Mouse (Mus musculus) G1E (cell line): Measurements from ENCODE around the gene Dusp8. TPM values are rescaled to one million over a fixed set of nuclear protein-coding genes. Genes with fewer than 3 reads are reported as not detected.
"Not testable (repeated sequence)": the region's sequence is repeated elsewhere in the genome, so short reads cannot be mapped to it uniquely, and the experiment has no call there.

Source experiments
- ATAC-seq: 2 replicates; pipeline ENCODE4 v1.8.0; 2016; ENCODE audit warnings: mild to moderate bottlenecking; ENCODE audit not compliant: insufficient number of reproducible peaks, poor library complexity, low FRiP score, severe bottlenecking; ENCODE audit errors: extremely low read depth
- DNase-seq: peaks from one replicate; pipeline ENCODE4 v3.0.0; 2012; ENCODE audit warnings: low spot score
- H3K27me3 ChIP-seq: 2 replicates; pipeline ENCODE4 v1.6.1; 2012; ENCODE audit warnings: mild to moderate bottlenecking, low read length, inconsistent platforms; ENCODE audit not compliant: insufficient read depth
- H3K36me3 ChIP-seq: replicated peaks from 2 replicates; pipeline ENCODE3; 2012; ENCODE audit warnings: mild to moderate bottlenecking, inconsistent platforms
- H3K4me1 ChIP-seq: 2 replicates; pipeline ENCODE4 v1.6.1; 2012; ENCODE audit warnings: low read depth, low read length, inconsistent platforms, mixed read lengths; ENCODE audit not compliant: insufficient read depth
- H3K4me3 ChIP-seq: 2 replicates; pipeline ENCODE4 v1.5.1; 2012; ENCODE audit warnings: low read depth, mild to moderate bottlenecking, inconsistent platforms, low read length, moderate library complexity, mixed read lengths
- H3K9me3 ChIP-seq: replicated peaks from 2 replicates; pipeline ENCODE4 v1.6.1; 2012; ENCODE audit warnings: inconsistent platforms
- CTCF ChIP-seq: IDR thresholded peaks from 2 replicates; pipeline ENCODE4 v1.5.1; 2012; ENCODE audit warnings: low read depth, low read length, inconsistent platforms, mixed read lengths
- GATA1 ChIP-seq: IDR thresholded peaks from 2 replicates; pipeline ENCODE4 v1.6.1; 2012; ENCODE audit warnings: borderline replicate concordance, low read length, inconsistent platforms, mixed read lengths
- GATA2 ChIP-seq: IDR thresholded peaks from 2 replicates; pipeline ENCODE4 v1.6.1; 2012; ENCODE audit warnings: low read depth, low read length, inconsistent platforms, borderline replicate concordance
- POLR2AphosphoS5 ChIP-seq: IDR thresholded peaks from 2 replicates; pipeline ENCODE4 v1.6.1; 2012; ENCODE audit warnings: low read depth, low read length, inconsistent platforms; ENCODE audit not compliant: insufficient replicate concordance
- TAL1 ChIP-seq: conservative IDR thresholded peaks from 2 replicates; pipeline ENCODE4 v1.6.1; 2012; ENCODE audit warnings: low read depth, low read length, inconsistent platforms, mixed read lengths
- polyA plus RNA-seq: library from polyadenylated mRNA; stranded (reverse); fragments of >175 nt; gene quantifications from 2 replicates; pipeline ENCODE4 v1.2.3, GENCODE M21; 2012
- total RNA-seq, 2 experiments: library from RNA; stranded (forward) in 1 of 2; stranded (reverse) in 1 of 2; fragments of 200-1000 nt in 1 of 2; fragments of >200 nt in 1 of 2; fragmentation: Nextera tagmentation in 1 of 2; gene quantifications; 2 replicates each; pipeline ENCODE4 v1.2.3; 2014 to 2017

Gene Dusp8
- total RNA-seq (2014; fragmentation: Nextera tagmentation): 2.0 TPM in 1 of 2 replicates, not detected in the other
- 0.06 and 0.11 TPM in 2 replicates for total RNA-seq (2017)
- polyA plus RNA-seq: 0.01 TPM in 1 of 2 replicates, not detected in the other

- DNase-seq: peak; percentile 22
- TF ChIP-seq GATA1 (no peak), CTCF (no peak), POLR2AphosphoS5 (no peak), GATA2 (no peak), TAL1 (no peak)
- Histone ChIP-seq H3K4me1 (peaks cover 2% of the 10 kb centered on the region; the same call in 1 of the 2 replicates), H3K4me3 (peak within 1 kb of the TSS; percentile 54; the same call in 1 of the 2 replicates), H3K36me3 (no peaks in the 10 kb centered on the region), H3K27me3 (peaks cover 58% of the 10 kb centered on the region), H3K9me3 (peaks cover 10% of the 10 kb centered on the region)
- ATAC-seq: no peak
Measured at GRCm38 (mm10) chr7:142095183-142095931, at the start of gene Dusp8. Gene Dusp8 (minus strand): TSS chr7:142095843.

GRCm38 (mm10) chr7:142144507-142144906 lies 48.9 kb upstream of the Dusp8 start, which contains the start of gene Gm45337:
Gene Gm45337 (minus strand): TSS chr7:142144607.
- Histone ChIP-seq H3K36me3 (no peaks in the 10 kb centered on the region), H3K9me3 (no peaks in the 10 kb centered on the region), H3K4me1 (no peaks in the 10 kb centered on the region), H3K27me3 (peaks cover 2% of the 10 kb centered on the region; the same call in 1 of the 2 replicates), H3K4me3 (no peak within 1 kb of the TSS)
- no peak for ATAC-seq
- no peak for TF ChIP-seq POLR2AphosphoS5
- TF ChIP-seq CTCF: no peak
- no peak for TF ChIP-seq GATA1
- no peak for TF ChIP-seq TAL1
- no peak for TF ChIP-seq GATA2
- DNase-seq: peak; percentile 6

- H3K27me3 ChIP-seq, ATAC-seq, H3K4me3 ChIP-seq, H3K4me1 ChIP-seq, H3K9me3 ChIP-seq, DNase-seq, H3K36me3 ChIP-seq: not testable (repeated sequence)
Measured at GRCm38 (mm10) chr7:142143506-142144010, 47.9 kb upstream of the Dusp8 start.

GRCm38 (mm10) chr7:142140696-142141095 lies 45.1 kb upstream of the Dusp8 start:
- no peak for TF ChIP-seq TAL1
- TF ChIP-seq CTCF: no peak
- TF ChIP-seq GATA1: no peak
- no peak for TF ChIP-seq GATA2
- no peak for TF ChIP-seq POLR2AphosphoS5
- no peak for ATAC-seq
- no peaks in the 10 kb centered on the region for H3K4me1 ChIP-seq
- H3K27me3 ChIP-seq: peaks cover 2% of the 10 kb centered on the region; the same call in 1 of the 2 replicates
- no peak overlapping the region for H3K4me3 ChIP-seq
- no peak for DNase-seq
- H3K36me3 ChIP-seq: no peaks in the 10 kb centered on the region
- no peaks in the 10 kb centered on the region for H3K9me3 ChIP-seq

- not testable (repeated sequence) for H3K4me3 ChIP-seq, DNase-seq, H3K27me3 ChIP-seq, ATAC-seq, H3K4me1 ChIP-seq, H3K36me3 ChIP-seq, H3K9me3 ChIP-seq
Measured at GRCm38 (mm10) chr7:142135934-142136333, 40.3 kb upstream of the Dusp8 start, which contains the start of gene Gm39115. Gene Gm39115 (minus strand): TSS chr7:142136034.

- Histone ChIP-seq H3K27me3 (peaks cover 4% of the 10 kb centered on the region; the same call in 1 of the 2 replicates), H3K4me3 (no peak overlapping the region), H3K9me3 (no peaks in the 10 kb centered on the region), H3K36me3 (no peaks in the 10 kb centered on the region), H3K4me1 (no peaks in the 10 kb centered on the region)
- no peak for ATAC-seq
- no peak for TF ChIP-seq POLR2AphosphoS5
- TF ChIP-seq TAL1: no peak
- no peak for TF ChIP-seq GATA1
- TF ChIP-seq GATA2: no peak
- TF ChIP-seq CTCF: no peak
- no peak for DNase-seq
Measured at GRCm38 (mm10) chr7:142134206-142134995, 38.8 kb upstream of the Dusp8 start.
